Mouse (Mus musculus): ENCODE results near the gene Calcoco1.

Calcoco1 gene

GRCm38 (mm10) chr15:102738434-102738833 is 16.5 kb upstream of the Calcoco1 start:
- DNase-seq (ENCODE audit: low spot score in 2 of 2): no peak

DNA sequence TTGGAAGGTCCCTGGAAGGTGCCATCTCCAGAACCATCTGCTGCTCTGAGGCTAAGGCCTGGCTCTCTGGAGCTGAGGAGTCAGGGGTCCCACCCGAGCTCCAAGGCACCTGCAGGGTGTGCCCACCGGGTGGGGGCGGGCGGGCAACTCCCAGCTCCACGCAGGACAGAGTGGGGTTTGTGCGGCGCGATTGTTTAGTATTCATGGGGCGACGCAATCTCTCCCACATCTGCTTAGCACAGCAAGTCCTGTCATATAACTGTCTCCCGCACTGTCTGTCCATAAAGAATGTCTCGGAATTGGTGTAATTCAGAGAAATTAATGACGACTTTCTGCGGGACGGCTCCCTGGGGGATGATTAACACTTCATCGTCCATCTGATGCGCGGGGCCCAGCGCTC is 15.1 kb upstream of the Calcoco1 start:
- no peak for DNase-seq (ENCODE audit: low spot score in 2 of 2)

DNA sequence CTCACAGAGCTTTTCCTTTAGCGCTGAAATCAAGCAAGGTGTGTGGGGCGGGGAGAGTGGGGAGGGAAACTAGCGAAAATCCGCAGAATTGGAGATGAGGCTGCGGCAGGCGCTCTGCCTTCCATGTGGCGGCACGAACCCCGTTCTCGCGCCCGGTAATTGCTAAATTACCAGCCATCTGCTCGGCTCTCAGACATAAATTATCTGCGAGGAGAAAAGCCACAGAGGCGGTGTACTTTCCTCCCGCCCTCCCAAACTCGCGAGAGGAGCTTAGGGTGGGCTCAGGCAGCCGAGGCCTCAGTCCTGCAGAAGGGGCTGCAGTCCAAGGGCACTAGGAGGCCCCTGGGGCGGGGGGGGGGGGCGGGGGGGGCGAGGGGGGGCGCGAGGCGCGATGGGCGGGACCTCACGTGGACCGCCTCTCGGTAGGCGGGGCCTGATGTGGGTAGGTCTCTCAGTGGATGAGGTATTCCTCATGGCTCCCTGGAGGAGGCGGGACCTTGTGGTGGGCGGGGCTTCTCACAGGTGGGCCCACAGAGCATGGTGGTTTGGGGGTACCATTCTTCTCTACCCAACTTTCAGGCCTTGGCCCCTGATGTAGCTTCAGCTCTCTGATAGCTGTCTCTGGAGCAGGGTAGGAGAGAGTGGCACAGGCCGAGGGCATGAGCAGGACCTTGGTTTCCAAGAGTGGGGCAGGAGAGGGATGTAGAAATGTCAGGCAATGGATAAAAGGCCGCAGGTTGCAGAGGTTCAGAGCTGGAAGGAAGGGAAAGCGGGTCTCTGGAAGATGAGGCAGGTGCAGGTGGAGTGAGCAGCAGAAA is 14.4 kb upstream of the Calcoco1 start:
- no peak for DNase-seq (ENCODE audit: low spot score in 2 of 2)

DNA sequence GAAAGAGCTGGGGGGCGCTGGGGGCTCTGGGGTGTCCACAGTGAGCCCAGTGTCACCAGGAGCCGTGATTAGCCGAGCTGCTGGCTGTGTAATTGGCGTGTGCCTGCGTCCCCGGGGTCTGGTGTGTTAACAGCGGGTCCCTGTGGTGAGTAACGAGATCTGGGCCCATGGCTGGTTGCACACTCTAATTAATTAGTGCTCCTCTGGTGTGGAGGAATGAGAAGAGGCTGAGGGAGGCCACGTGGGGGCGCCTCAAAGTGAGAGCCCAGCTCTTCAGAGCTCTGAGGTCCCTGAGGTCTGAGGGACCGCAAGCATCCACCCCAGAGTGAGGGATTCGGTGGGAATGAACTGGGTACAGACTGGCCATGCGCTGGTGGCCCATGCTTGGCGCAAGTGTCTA is 13.1 kb upstream of the Calcoco1 start:
- no peak for DNase-seq (ENCODE audit: low spot score in 2 of 2)

GRCm38 (mm10) chr15:102733759-102734531 is 12.0 kb upstream of the Calcoco1 start:
- no peak for DNase-seq (ENCODE audit: low spot score in 2 of 2)

DNA sequence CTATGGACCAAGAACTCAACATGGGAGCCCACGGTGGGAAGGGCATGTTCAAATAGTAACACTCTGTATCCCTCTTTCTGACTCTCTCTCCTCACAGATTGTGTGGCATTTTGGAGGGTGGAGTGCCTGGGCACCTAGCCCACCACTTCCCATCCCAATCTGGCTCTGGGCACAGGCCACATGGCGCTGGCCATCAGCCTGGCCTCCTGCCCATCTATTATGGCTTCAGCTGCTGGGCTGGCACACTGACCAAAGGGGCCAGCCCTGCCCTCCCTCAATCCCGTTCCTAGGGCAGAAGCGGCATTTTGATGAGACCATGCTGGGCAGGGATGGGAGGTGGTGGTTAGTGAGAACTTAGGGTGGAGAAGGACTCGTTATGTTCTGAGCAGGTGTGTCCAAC is 11.3 kb upstream of the Calcoco1 start:
- no peak for DNase-seq (ENCODE audit: low spot score in 2 of 2)

GRCm38 (mm10) chr15:102732406-102732805 is 10.4 kb upstream of the Calcoco1 start:
- DNase-seq (ENCODE audit: low spot score in 2 of 2): no peak

DNA sequence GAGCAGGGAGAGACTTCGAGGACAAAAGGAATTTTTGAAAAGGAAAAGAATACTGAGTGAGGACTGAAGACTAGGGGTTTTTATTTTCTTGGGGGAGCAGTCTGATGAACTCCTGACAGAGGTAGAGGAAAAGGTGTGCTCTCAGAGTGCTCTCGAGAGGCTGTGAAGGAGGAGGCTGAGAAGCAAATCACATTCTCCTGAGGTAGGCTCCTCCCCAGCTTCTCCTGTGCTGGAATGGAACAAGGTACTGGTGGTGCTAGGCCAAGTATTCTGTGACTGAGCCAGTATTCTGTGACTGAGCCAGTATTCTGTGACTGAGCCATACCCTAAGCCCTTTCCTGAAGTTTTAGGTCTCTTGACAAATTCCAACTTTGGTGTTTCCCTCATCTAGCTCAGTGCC is 6.0 kb upstream of the Calcoco1 start:
- DNase-seq (ENCODE audit: low spot score in 2 of 2): no peak

GRCm38 (mm10) chr15:102723358-102724135 is 1.6 kb upstream of the Calcoco1 start:
- DNase-seq (ENCODE audit: low spot score in 2 of 2): no peak

DNA sequence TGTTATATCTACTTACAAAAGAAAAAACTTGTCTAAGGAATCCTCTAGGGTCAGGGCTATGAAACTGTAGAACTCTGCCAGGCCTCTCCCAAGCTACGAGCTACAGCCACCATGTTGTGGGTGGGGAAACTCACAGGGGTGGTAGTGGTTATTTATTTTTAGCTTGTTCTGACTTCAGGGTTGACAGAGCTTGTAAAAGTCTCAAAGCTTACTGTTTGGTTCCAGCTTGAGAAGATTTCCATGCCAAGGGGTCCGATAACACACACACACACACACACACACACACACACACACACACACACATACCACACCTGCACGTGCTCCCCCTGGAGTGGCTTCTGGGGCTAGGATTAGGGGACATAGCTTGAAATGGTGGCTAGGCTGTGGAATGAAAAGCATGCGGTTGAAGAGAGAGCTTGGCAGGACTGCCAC is 538 bp upstream of the Calcoco1 start:
- no peak for DNase-seq (ENCODE audit: low spot score in 2 of 2)

- no peak for DNase-seq (ENCODE audit: low spot score in 2 of 2)
Measured at GRCm38 (mm10) chr15:102721016-102721898, 721 bp downstream of the Calcoco1 start.

DNA sequence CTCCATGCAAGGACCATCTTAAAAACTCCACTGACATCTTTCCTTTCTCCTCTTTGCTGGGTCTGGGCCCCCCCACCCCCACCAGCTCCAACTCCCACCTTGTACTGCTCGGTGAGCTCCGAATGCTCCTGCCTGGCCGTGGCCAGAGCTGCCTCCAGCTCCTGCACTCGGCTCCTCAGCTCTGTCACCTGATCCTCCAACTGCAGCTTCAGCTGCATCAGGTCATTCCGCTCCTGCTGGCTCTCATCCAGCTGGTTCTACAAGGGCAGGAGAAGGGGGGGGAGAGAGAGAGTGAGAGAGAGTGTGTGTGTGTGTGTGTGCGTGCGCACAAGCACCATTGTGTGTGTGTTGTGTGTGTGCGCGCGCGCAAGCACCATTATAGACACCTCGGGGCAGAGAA is 5.8 kb downstream of the Calcoco1 start:
- DNase-seq (ENCODE audit: low spot score in 2 of 2): no peak

- DNase-seq (ENCODE audit: low spot score in 2 of 2): no peak
Measured at GRCm38 (mm10) chr15:102707736-102708269, 14.2 kb downstream of the Calcoco1 start.

GRCm38 (mm10) chr15:102705923-102706503 is 16.0 kb downstream of the Calcoco1 start:
- no peak for DNase-seq (ENCODE audit: low spot score in 2 of 2)

DNA sequence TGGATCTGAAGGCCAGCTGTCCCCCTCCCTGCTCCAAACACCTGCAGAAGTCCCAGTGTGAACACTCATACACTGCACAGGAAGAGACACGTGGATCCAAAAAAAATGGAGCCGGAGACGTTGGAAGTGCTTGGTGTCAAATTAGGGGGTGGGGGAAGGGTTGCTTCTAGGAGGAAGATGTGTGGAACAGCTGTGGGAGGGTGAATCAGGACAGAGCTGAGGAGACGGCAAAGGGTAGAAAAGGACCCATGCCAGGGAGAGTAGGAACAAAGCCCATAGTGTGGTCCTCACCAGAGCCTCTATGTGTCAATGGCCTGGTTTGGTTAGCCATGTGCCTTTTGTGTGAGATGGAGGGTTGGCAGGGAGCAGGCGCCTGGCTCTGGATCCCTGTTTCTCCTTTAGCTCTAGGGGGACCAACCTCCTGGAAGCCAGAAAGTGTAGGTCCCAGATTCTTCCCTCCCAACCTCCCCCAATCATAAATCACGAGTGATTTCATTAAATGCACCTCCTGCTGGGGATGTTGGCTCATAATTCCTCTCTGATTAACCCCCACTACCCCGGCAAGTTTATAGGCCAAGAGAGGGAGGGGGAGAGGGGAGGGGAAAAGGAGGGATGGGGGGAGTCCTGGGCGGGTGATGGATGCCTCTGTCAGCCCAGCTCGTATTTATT is 16.6 kb downstream of the Calcoco1 start:
- no peak for DNase-seq (ENCODE audit: low spot score in 2 of 2)

DNA sequence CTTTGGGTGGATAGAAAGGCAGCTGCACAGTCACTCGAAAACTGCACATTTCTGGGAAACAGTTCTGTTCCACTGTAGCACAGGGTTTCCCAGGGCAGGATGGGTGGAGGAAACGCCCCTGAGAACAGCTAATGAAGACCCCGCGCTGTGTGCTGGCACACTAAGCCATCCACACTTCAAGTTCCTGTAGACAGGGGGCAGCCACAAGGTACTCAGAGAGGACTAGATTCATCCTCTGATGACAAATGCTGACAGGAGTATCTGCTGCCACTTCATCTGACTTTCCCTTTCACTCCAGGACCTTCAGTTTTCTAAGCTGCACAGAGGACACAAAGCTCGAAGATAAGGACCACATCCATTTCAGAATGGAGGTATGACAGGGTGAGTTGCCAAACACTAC is 17.2 kb downstream of the Calcoco1 start:
- DNase-seq (ENCODE audit: low spot score in 2 of 2): no peak

- DNase-seq (ENCODE audit: low spot score in 2 of 2): no peak
Measured at GRCm38 (mm10) chr15:102702972-102703371, 19.0 kb downstream of the Calcoco1 start.

GRCm38 (mm10) chr15:102698193-102698592 is 23.8 kb downstream of the Calcoco1 start:
- peak; percentile 61 to 85 for DNase-seq (ENCODE audit: low spot score in 2 of 2)

DNA sequence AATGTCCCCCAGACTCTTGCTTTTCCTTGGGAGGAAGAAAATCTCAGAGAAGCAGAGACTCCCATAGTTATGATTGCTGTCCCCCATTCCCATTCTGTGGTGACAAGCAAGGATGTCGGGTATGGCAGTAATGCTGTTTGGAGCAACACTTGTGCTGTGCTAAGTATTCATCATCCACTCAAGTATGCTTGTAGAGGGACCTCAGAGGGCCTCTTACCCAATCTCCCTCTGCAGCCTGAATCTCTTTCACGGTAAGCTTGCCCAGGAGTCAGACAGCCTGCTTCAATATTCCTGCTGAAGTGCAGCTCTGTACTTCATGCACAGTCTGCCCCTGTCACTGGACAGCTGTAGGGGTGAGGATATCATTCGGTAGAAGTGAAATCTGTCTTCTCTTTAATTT is 25.1 kb downstream of the Calcoco1 start:
- no peak for DNase-seq (ENCODE audit: low spot score in 2 of 2)

DNA sequence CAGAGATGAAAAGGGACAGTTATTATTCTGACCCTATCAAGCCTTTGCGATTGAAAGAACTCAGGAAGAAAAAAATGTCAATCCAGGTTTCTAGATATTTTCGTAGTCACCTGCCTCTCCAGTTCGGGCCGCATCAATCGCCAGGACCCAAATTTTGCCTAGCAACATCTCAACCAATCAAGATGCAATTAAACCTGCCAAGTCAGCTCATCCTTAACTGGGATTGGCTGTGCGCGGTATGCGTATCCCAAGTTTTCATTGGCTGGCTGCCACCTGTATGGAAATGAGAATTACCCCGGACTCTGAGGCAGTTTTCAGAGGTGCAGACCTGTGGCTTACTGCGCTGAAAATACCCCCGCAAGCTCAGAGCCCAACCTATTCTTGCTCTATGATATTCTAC is 28.4 kb downstream of the Calcoco1 start:
- DNase-seq (ENCODE audit: low spot score in 2 of 2): peak; percentile 76 to 77

Data from frontal cortex, postnatal 14 days (tissue).